Mouse (Mus musculus): Measurements from ENCODE around the gene Insl5. TPM values are rescaled to one million over a fixed set of nuclear protein-coding genes. Genes with fewer than 3 reads are reported as not detected.

Insl5 gene
- polyA plus RNA-seq, 1 experiment from 2014 or later = 0.31 TPM

DNA sequence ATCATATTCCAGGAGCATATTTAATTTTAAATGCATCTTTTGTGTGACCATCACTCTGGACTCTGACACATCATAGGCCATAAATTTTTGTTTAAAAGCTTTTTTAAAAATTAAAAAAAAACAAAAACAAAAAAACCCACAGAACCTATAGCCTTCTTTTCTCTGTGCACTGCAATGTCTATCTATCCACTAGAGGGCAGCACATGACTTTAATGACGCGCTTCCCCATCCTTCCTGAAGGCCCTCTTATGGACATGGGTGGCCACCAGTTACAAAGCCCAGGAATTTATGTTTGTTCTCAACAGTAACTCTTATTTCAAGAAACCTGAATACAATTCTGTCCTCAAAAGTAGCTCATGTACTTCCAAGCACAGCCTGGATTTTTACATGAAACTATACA is 39.7 kb downstream of the Insl5 start:
- Histone ChIP-seq H3K27ac (ENCODE audit: low read depth, low read length) (no peak overlapping the region), H3K4me1 (ENCODE audit: control insufficient read depth, insufficient read depth, low read length) (no peaks in the 10 kb centered on the region), H3K36me3 (ENCODE audit: control insufficient read depth, insufficient read depth, low read length) (no peaks in the 10 kb centered on the region), H3K27me3 (ENCODE audit: control insufficient read depth, insufficient read depth, low read length) (no peaks in the 10 kb centered on the region), H3K9ac (replicated peaks; ENCODE audit: low read depth, low read length) (no peak overlapping the region), H3K4me3 (ENCODE audit: low read depth, low read length) (no peak overlapping the region), H3K4me2 (ENCODE audit: low read depth, low read length) (no peak overlapping the region), H3K9me3 (ENCODE audit: control insufficient read depth, low read length) (no peaks in the 10 kb centered on the region)
- ATAC-seq (ENCODE audit: low read depth) = peak; percentile 91
- WGBS = 7% methylated on average over 2 of the region's 2 CpGs

GRCm38 (mm10) chr4:102986173-102986572 is 40.5 kb downstream of the Insl5 start:
- H3K4me3 ChIP-seq (ENCODE audit: low read depth, low read length) = no peak overlapping the region
- no peaks in the 10 kb centered on the region for H3K27me3 ChIP-seq (ENCODE audit: control insufficient read depth, insufficient read depth, low read length)
- no peak overlapping the region for H3K27ac ChIP-seq (ENCODE audit: low read depth, low read length)
- H3K36me3 ChIP-seq (ENCODE audit: control insufficient read depth, insufficient read depth, low read length) = no peaks in the 10 kb centered on the region
- H3K4me2 ChIP-seq (ENCODE audit: low read depth, low read length) = no peak overlapping the region
- no peaks in the 10 kb centered on the region for H3K9me3 ChIP-seq (ENCODE audit: control insufficient read depth, low read length)
- WGBS = 76% methylated on average over 7 of the region's 7 CpGs
- H3K9ac ChIP-seq (replicated peaks; ENCODE audit: low read depth, low read length) = no peak overlapping the region
- no peak for ATAC-seq (ENCODE audit: low read depth)
- no peaks in the 10 kb centered on the region for H3K4me1 ChIP-seq (ENCODE audit: control insufficient read depth, insufficient read depth, low read length)

GRCm38 (mm10) chr4:102981709-102982108 is 44.9 kb downstream of the Insl5 start:
- Histone ChIP-seq H3K9me3 (ENCODE audit: control insufficient read depth, low read length) (no peaks in the 10 kb centered on the region), H3K4me3 (ENCODE audit: low read depth, low read length) (no peak overlapping the region), H3K4me2 (ENCODE audit: low read depth, low read length) (no peak overlapping the region), H3K36me3 (ENCODE audit: control insufficient read depth, insufficient read depth, low read length) (no peaks in the 10 kb centered on the region), H3K9ac (replicated peaks; ENCODE audit: low read depth, low read length) (no peak overlapping the region), H3K4me1 (ENCODE audit: control insufficient read depth, insufficient read depth, low read length) (peaks cover 11% of the 10 kb centered on the region; the same call in 1 of the 2 replicates), H3K27ac (ENCODE audit: low read depth, low read length) (no peak overlapping the region), H3K27me3 (ENCODE audit: control insufficient read depth, insufficient read depth, low read length) (no peaks in the 10 kb centered on the region; the same call in 1 of the 2 replicates)
- WGBS = 91% methylated on average over 8 of the region's 8 CpGs
- ATAC-seq (ENCODE audit: low read depth) = no peak

GRCm38 (mm10) chr4:102979385-102979784 is 47.3 kb downstream of the Insl5 start:
- no peak for ATAC-seq (ENCODE audit: low read depth)
- Histone ChIP-seq H3K9ac (replicated peaks; ENCODE audit: low read depth, low read length) (no peak overlapping the region), H3K4me1 (ENCODE audit: control insufficient read depth, insufficient read depth, low read length) (peaks cover 11% of the 10 kb centered on the region; the same call in 1 of the 2 replicates), H3K4me2 (ENCODE audit: low read depth, low read length) (no peak overlapping the region), H3K36me3 (ENCODE audit: control insufficient read depth, insufficient read depth, low read length) (no peaks in the 10 kb centered on the region), H3K9me3 (ENCODE audit: control insufficient read depth, low read length) (no peaks in the 10 kb centered on the region), H3K27me3 (ENCODE audit: control insufficient read depth, insufficient read depth, low read length) (no peaks in the 10 kb centered on the region; the same call in 1 of the 2 replicates), H3K4me3 (ENCODE audit: low read depth, low read length) (no peak overlapping the region), H3K27ac (ENCODE audit: low read depth, low read length) (no peak overlapping the region)
- 60% methylated on average over 5 of the region's 5 CpGs for WGBS

GRCm38 (mm10) chr4:102978440-102978839 is 48.2 kb downstream of the Insl5 start, which contains the start of gene Tctex1d1:
TSS of gene Tctex1d1 (plus strand) at chr4:102978606.
- Histone ChIP-seq H3K4me3 (ENCODE audit: low read depth, low read length) (peak within 1 kb of the TSS; percentile 22), H3K9ac (replicated peaks; ENCODE audit: low read depth, low read length) (peak within 1 kb of the TSS; percentile 39; the same call in 1 of the 2 replicates), H3K27me3 (ENCODE audit: control insufficient read depth, insufficient read depth, low read length) (no peaks in the 10 kb centered on the region; the same call in 1 of the 2 replicates), H3K36me3 (ENCODE audit: control insufficient read depth, insufficient read depth, low read length) (no peaks in the 10 kb centered on the region), H3K4me1 (ENCODE audit: control insufficient read depth, insufficient read depth, low read length) (peaks cover 11% of the 10 kb centered on the region; the same call in 1 of the 2 replicates), H3K27ac (ENCODE audit: low read depth, low read length) (no peak within 1 kb of the TSS), H3K4me2 (ENCODE audit: low read depth, low read length) (peak within 1 kb of the TSS; percentile 67), H3K9me3 (ENCODE audit: control insufficient read depth, low read length) (no peaks in the 10 kb centered on the region)
- 1% methylated on average over 13 of the region's 13 CpGs for WGBS
- ATAC-seq (ENCODE audit: low read depth) = peak; percentile 76

- no peaks in the 10 kb centered on the region; the same call in 1 of the 2 replicates for H3K27me3 ChIP-seq (ENCODE audit: control insufficient read depth, insufficient read depth, low read length)
- H3K36me3 ChIP-seq (ENCODE audit: control insufficient read depth, insufficient read depth, low read length) = no peaks in the 10 kb centered on the region
- H3K4me1 ChIP-seq (ENCODE audit: control insufficient read depth, insufficient read depth, low read length) = peaks cover 11% of the 10 kb centered on the region; the same call in 1 of the 2 replicates
- no peak overlapping the region for H3K27ac ChIP-seq (ENCODE audit: low read depth, low read length)
- H3K9ac ChIP-seq (replicated peaks; ENCODE audit: low read depth, low read length) = no peak overlapping the region
- ATAC-seq (ENCODE audit: low read depth) = no peak; the same call in 1 of the 2 replicates
- H3K4me2 ChIP-seq (ENCODE audit: low read depth, low read length) = peak overlapping the region; percentile 67
- H3K4me3 ChIP-seq (ENCODE audit: low read depth, low read length) = peak overlapping the region; percentile 1; the same call in 1 of the 2 replicates
- H3K9me3 ChIP-seq (ENCODE audit: control insufficient read depth, low read length) = no peaks in the 10 kb centered on the region
- 11% methylated on average over 16 of the region's 16 CpGs for WGBS
Observed at GRCm38 (mm10) chr4:102977778-102978321, 48.8 kb downstream of the Insl5 start.

DNA sequence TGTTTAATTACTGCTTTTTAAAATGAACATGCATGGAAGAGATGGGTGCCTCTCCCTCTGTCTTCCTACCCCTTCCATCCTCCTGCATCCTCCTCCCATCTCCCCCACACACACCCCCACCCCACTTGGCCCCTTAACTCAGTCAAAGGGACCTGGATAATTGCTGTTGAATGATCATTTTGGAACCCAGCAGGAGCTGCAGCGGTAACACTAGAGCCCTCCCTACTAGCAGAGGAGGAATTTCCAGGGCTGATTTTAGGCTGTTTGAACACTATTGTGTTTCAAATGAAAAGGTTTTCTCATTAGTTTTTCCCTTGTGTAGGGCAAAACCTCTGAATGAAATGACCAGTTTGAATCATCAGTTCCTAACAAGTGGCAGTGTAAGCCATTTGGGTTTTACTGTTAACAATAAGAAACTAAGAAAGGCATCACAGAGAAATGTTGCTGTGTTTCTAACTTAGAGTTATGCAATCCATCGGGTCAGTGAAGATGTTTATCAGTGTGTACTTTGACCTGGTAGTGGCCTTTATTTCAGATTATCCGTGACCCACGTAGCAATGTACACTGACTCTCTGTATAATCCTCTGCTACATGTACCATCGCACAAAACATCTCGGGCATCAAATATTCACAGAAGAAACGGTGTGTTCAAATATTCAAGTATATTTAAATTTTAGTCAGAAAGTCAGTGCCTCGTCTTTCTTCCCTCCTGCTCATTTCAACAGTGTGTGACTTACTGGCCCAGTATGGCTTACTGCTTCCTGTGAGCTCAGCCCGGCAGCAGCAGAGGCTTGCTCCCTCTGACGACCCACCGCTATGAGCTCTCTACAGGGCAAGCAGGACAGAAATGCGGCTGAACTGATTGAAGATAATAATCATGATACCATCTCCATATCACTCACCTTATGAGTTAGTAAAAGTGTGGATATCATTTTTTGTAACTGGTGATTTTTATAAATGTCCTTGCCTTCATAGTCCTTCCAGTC is 50.1 kb downstream of the Insl5 start:
- Histone ChIP-seq H3K4me2 (ENCODE audit: low read depth, low read length) (no peak overlapping the region), H3K27me3 (ENCODE audit: control insufficient read depth, insufficient read depth, low read length) (no peaks in the 10 kb centered on the region; the same call in 1 of the 2 replicates), H3K4me3 (ENCODE audit: low read depth, low read length) (no peak overlapping the region), H3K27ac (ENCODE audit: low read depth, low read length) (no peak overlapping the region), H3K9me3 (ENCODE audit: control insufficient read depth, low read length) (no peaks in the 10 kb centered on the region), H3K4me1 (ENCODE audit: control insufficient read depth, insufficient read depth, low read length) (peaks cover 11% of the 10 kb centered on the region; the same call in 1 of the 2 replicates), H3K36me3 (ENCODE audit: control insufficient read depth, insufficient read depth, low read length) (no peaks in the 10 kb centered on the region), H3K9ac (replicated peaks; ENCODE audit: low read depth, low read length) (no peak overlapping the region)
- ATAC-seq (ENCODE audit: low read depth) = no peak
- WGBS = 25% methylated on average over 12 of the region's 12 CpGs

- ATAC-seq (ENCODE audit: low read depth) = no peak
- Histone ChIP-seq H3K4me3 (ENCODE audit: low read depth, low read length) (no peak overlapping the region), H3K27ac (ENCODE audit: low read depth, low read length) (no peak overlapping the region), H3K4me1 (ENCODE audit: control insufficient read depth, insufficient read depth, low read length) (peaks cover 11% of the 10 kb centered on the region; the same call in 1 of the 2 replicates), H3K9ac (replicated peaks; ENCODE audit: low read depth, low read length) (no peak overlapping the region), H3K27me3 (ENCODE audit: control insufficient read depth, insufficient read depth, low read length) (no peaks in the 10 kb centered on the region; the same call in 1 of the 2 replicates), H3K4me2 (ENCODE audit: low read depth, low read length) (no peak overlapping the region), H3K36me3 (ENCODE audit: control insufficient read depth, insufficient read depth, low read length) (no peaks in the 10 kb centered on the region), H3K9me3 (ENCODE audit: control insufficient read depth, low read length) (no peaks in the 10 kb centered on the region)
- 79% methylated on average over 5 of the region's 5 CpGs for WGBS
Observed at GRCm38 (mm10) chr4:102974172-102974571, 52.5 kb downstream of the Insl5 start.
